Mouse (Mus musculus) megakaryocyte, embryonic 14.5 days (primary cell): Measurements from ENCODE around the gene Ehbp1. TPM values are rescaled to one million over a fixed set of nuclear protein-coding genes. Genes with fewer than 3 reads are reported as not detected.

Experiments
- H3K27me3 ChIP-seq: replicated peaks from 2 replicates; pipeline ENCODE3; 2012; ENCODE audit warnings: inconsistent platforms
- H3K36me3 ChIP-seq: replicated peaks from 2 replicates; pipeline ENCODE3; 2012; ENCODE audit warnings: low read length, inconsistent platforms, mixed read lengths
- H3K4me1 ChIP-seq: 2 replicates; pipeline ENCODE4 v1.6.1; 2012; ENCODE audit warnings: inconsistent platforms
- H3K4me3 ChIP-seq: replicated peaks from 2 replicates; pipeline ENCODE3; 2012; ENCODE audit warnings: moderate library complexity, mild to moderate bottlenecking, inconsistent platforms
- H3K9me3 ChIP-seq: 2 replicates; pipeline ENCODE4 v1.6.1; 2012; ENCODE audit warnings: inconsistent platforms
- FLI1 ChIP-seq: IDR thresholded peaks from 2 replicates; pipeline ENCODE4 v1.6.1; 2012; ENCODE audit warnings: low read length, inconsistent platforms, mixed read lengths
- GATA1 ChIP-seq: IDR thresholded peaks from 3 replicates; pipeline ENCODE4 v1.6.1; 2012; ENCODE audit warnings: mixed read lengths, low read length, inconsistent platforms, borderline replicate concordance
- polyA plus RNA-seq: library from polyadenylated mRNA; stranded (reverse); fragments of >175 nt; gene quantifications from 2 replicates; pipeline ENCODE4 v1.2.3, GENCODE M21; 2012; ENCODE audit warnings: low replicate concordance; ENCODE audit not compliant: insufficient read depth

Ehbp1 gene
- polyA plus RNA-seq, 1 experiment = 0.10 TPM

- Histone ChIP-seq H3K4me3 (no peak overlapping the region), H3K27me3 (no peaks in the 10 kb centered on the region), H3K9me3 (no peaks in the 10 kb centered on the region), H3K36me3 (no peaks in the 10 kb centered on the region), H3K4me1 (no peaks in the 10 kb centered on the region)
- TF ChIP-seq FLI1 (no peak), GATA1 (no peak)
Measured at GRCm38 (mm10) chr11:22203413-22203812, 138.7 kb downstream of the Ehbp1 start.

- Histone ChIP-seq H3K36me3 (no peaks in the 10 kb centered on the region), H3K4me3 (no peak overlapping the region), H3K27me3 (no peaks in the 10 kb centered on the region), H3K4me1 (no peaks in the 10 kb centered on the region), H3K9me3 (no peaks in the 10 kb centered on the region)
- TF ChIP-seq FLI1 (no peak), GATA1 (no peak)
Measured at GRCm38 (mm10) chr11:22201125-22201524, 141.0 kb downstream of the Ehbp1 start.

- H3K4me3 ChIP-seq = no peak overlapping the region
- H3K27me3 ChIP-seq = no peaks in the 10 kb centered on the region
- no peaks in the 10 kb centered on the region for H3K9me3 ChIP-seq
- H3K4me1 ChIP-seq = no peaks in the 10 kb centered on the region
- TF ChIP-seq FLI1 (no peak), GATA1 (no peak)
- H3K36me3 ChIP-seq = no peaks in the 10 kb centered on the region
Measured at GRCm38 (mm10) chr11:22199881-22200280, 142.2 kb downstream of the Ehbp1 start.

- H3K9me3 ChIP-seq = no peaks in the 10 kb centered on the region
- H3K36me3 ChIP-seq = no peaks in the 10 kb centered on the region
- H3K27me3 ChIP-seq = no peaks in the 10 kb centered on the region
- TF ChIP-seq GATA1 = no peak
- TF ChIP-seq FLI1 = no peak
- H3K4me3 ChIP-seq = no peak overlapping the region
- H3K4me1 ChIP-seq = no peaks in the 10 kb centered on the region
Measured at GRCm38 (mm10) chr11:22198406-22198805, 143.7 kb downstream of the Ehbp1 start.

GRCm38 (mm10) chr11:22197935-22198334 lies 144.2 kb downstream of the Ehbp1 start:
- H3K36me3 ChIP-seq = no peaks in the 10 kb centered on the region
- no peaks in the 10 kb centered on the region for H3K9me3 ChIP-seq
- H3K27me3 ChIP-seq = no peaks in the 10 kb centered on the region
- H3K4me3 ChIP-seq = no peak overlapping the region
- TF ChIP-seq GATA1 (no peak), FLI1 (no peak)
- no peaks in the 10 kb centered on the region for H3K4me1 ChIP-seq

- no peak for TF ChIP-seq GATA1
- no peaks in the 10 kb centered on the region for H3K9me3 ChIP-seq
- no peaks in the 10 kb centered on the region for H3K36me3 ChIP-seq
- H3K4me1 ChIP-seq = no peaks in the 10 kb centered on the region
- H3K4me3 ChIP-seq = no peak overlapping the region
- H3K27me3 ChIP-seq = no peaks in the 10 kb centered on the region
Measured at GRCm38 (mm10) chr11:22196776-22197175, 145.3 kb downstream of the Ehbp1 start.

- no peak overlapping the region for H3K4me3 ChIP-seq
- no peaks in the 10 kb centered on the region for H3K27me3 ChIP-seq
- no peaks in the 10 kb centered on the region for H3K4me1 ChIP-seq
- H3K9me3 ChIP-seq = no peaks in the 10 kb centered on the region
- H3K36me3 ChIP-seq = no peaks in the 10 kb centered on the region
- TF ChIP-seq GATA1 = no peak
- TF ChIP-seq FLI1 = no peak
Measured at GRCm38 (mm10) chr11:22194607-22195006, 147.5 kb downstream of the Ehbp1 start.

- Histone ChIP-seq H3K27me3 (no peaks in the 10 kb centered on the region), H3K4me3 (no peak overlapping the region), H3K4me1 (no peaks in the 10 kb centered on the region), H3K36me3 (no peaks in the 10 kb centered on the region), H3K9me3 (no peaks in the 10 kb centered on the region)
- no peak for TF ChIP-seq GATA1
- TF ChIP-seq FLI1 = no peak
Measured at GRCm38 (mm10) chr11:22190576-22190975, 151.5 kb downstream of the Ehbp1 start.

GRCm38 (mm10) chr11:22189970-22190369 lies 152.1 kb downstream of the Ehbp1 start:
- H3K9me3 ChIP-seq = no peaks in the 10 kb centered on the region
- no peaks in the 10 kb centered on the region for H3K27me3 ChIP-seq
- H3K4me1 ChIP-seq = no peaks in the 10 kb centered on the region
- H3K36me3 ChIP-seq = no peaks in the 10 kb centered on the region
- no peak overlapping the region for H3K4me3 ChIP-seq
- TF ChIP-seq GATA1 = no peak
- no peak for TF ChIP-seq FLI1

GRCm38 (mm10) chr11:22181530-22182501 lies 160.3 kb downstream of the Ehbp1 start:
- no peaks in the 10 kb centered on the region for H3K4me1 ChIP-seq
- no peak overlapping the region for H3K4me3 ChIP-seq
- no peak for TF ChIP-seq FLI1
- no peak for TF ChIP-seq GATA1
- H3K9me3 ChIP-seq = no peaks in the 10 kb centered on the region
- H3K36me3 ChIP-seq = no peaks in the 10 kb centered on the region
- no peaks in the 10 kb centered on the region for H3K27me3 ChIP-seq
